In genomic region chr4:63389887-63390528, GRCm38 (mm10) we compare ENCODE assay signal across 12 mouse cellular contexts. TPM values are rescaled to one million over a fixed set of nuclear protein-coding genes. Genes with fewer than 3 reads are reported as not detected.
DNase-seq lines count a peak whose midpoint lies in the region; ATAC-seq and TF ChIP-seq lines count a peak whose summit lies in the region.
"Had no signal": no experiment of that assay in that cellular context is flagged by ENCODE, and none has a peak within 500 bp of the region (broad histone marks: within the 10 kb centered on the region; RNA-seq: fewer than 3 reads in every experiment).

No protein-coding gene starts in this region.

- ATAC-seq in hindbrain, embryonic 11.5 days (ENCODE audit: low FRiP score), result peak; percentile 68
- peak; percentile 56 for ATAC-seq in megakaryocyte progenitor cell, adult 5-6 weeks (replicated peaks; ENCODE audit: poor library complexity)

- DNase-seq in A20 (ENCODE audit: low read depth, low spot score), result peak; percentile 55
- DNase-seq in brain, embryonic 14.5 days (ENCODE audit: low read depth), result peak; percentile 83
- DNase-seq in hindbrain, embryonic 11.5 days (ENCODE audit: low spot score), result no peak
- DNase-seq in kidney, postnatal 4 days, result no peak
- DNase-seq in left cerebral cortex, adult 9 months (ENCODE audit: low spot score in 2 of 2), result no peak
- DNase-seq in ovary, postnatal 36 days (ENCODE audit: low spot score), result no peak
- DNase-seq in gastrocnemius, adult 2 months, result no peak
- DNase-seq: adrenal gland, adult 2 months had no signal

- no peak overlapping the region for H3K4me3 ChIP-seq in hindbrain, embryonic 11.5 days (ENCODE audit: low read depth, low read length)
- H3K4me3 ChIP-seq in gastrocnemius, adult 2 months, result no peak overlapping the region

- no peaks in the 10 kb centered on the region for H3K27me3 ChIP-seq in hindbrain, embryonic 11.5 days (ENCODE audit: control insufficient read depth, insufficient read depth, low read length)

- WGBS in hindbrain, embryonic 11.5 days, result 61% methylated on average over 11 of the region's 11 CpGs

- H3K9ac ChIP-seq in hindbrain, embryonic 11.5 days (ENCODE audit: low read depth, low read length), result no peak overlapping the region

- no peak for TF ChIP-seq CTCF in brain, embryonic 14.5 days (IDR thresholded peaks at IDR 0.05; ENCODE audit: borderline replicate concordance, extremely low read depth, insufficient read depth, insufficient read length)
- no peak for TF ChIP-seq CTCF in gastrocnemius, adult 2 months (IDR thresholded peaks at IDR 0.05)

- no peak overlapping the region for H3K4me2 ChIP-seq in hindbrain, embryonic 11.5 days (replicated peaks; ENCODE audit: low read depth, low read length)

- H3K4me1 ChIP-seq in hindbrain, embryonic 11.5 days (replicated peaks; ENCODE audit: control insufficient read depth, insufficient read depth, low read length), result peaks cover 10% of the 10 kb centered on the region

- peak overlapping the region; percentile 54 for H3K27ac ChIP-seq in hindbrain, embryonic 11.5 days (ENCODE audit: low read depth, low read length)
- H3K27ac ChIP-seq in gastrocnemius, adult 2 months, result no peak overlapping the region

- intact Hi-C loops in gastrocnemius, adult 2 months (cut with DNase I), result no loop called here

- TF ChIP-seq POLR2A in brain, embryonic 14.5 days (IDR thresholded peaks at IDR 0.05; ENCODE audit: borderline replicate concordance, extremely low read depth, insufficient read depth, insufficient read length, poor library complexity, severe bottlenecking), result no peak

- no peaks in the 10 kb centered on the region for H3K36me3 ChIP-seq in hindbrain, embryonic 11.5 days (ENCODE audit: control insufficient read depth, insufficient read depth, low read length)
- H3K36me3 ChIP-seq: G1E had no signal

- H3K9me3 ChIP-seq in hindbrain, embryonic 11.5 days (ENCODE audit: control insufficient read depth, low read length), result no peaks in the 10 kb centered on the region

RNA-seq across cellular contexts. Expression of gene Akna, which starts 13.1 kb away (rescaled TPM):
- 7.7 and 9.1 TPM in 2 replicates for polyA plus RNA-seq in brain, embryonic 14.5 days (2012; rRNA removed)
- 5.7 and 6.1 TPM in 2 replicates for polyA plus RNA-seq in hindbrain, embryonic 11.5 days (2014; fragmentation: Nextera tagmentation; extraction: Ambion mirVana)
- total RNA-seq in megakaryocyte progenitor cell, adult 5-6 weeks (2015), result 20.9 and 26.7 TPM in 2 replicates
- total RNA-seq in megakaryocyte progenitor cell, adult 5-6 weeks (2017), result 11.8 and 13.7 TPM in 2 replicates
- 1 to 10 TPM in 1 of 2 experiments, under 1 TPM in 1; 0.97 to 1.8 TPM for total RNA-seq in gastrocnemius, adult 2 months (2021)

RNA-seq across cellular contexts. Expression of gene Orm2, which starts 27.8 kb away (rescaled TPM):
- polyA plus RNA-seq in brain, embryonic 14.5 days (2012; rRNA removed), result not detected in 2 replicates
- polyA plus RNA-seq in hindbrain, embryonic 11.5 days (2014; fragmentation: Nextera tagmentation; extraction: Ambion mirVana), result not detected in 2 replicates
- total RNA-seq in megakaryocyte progenitor cell, adult 5-6 weeks (2015), result not detected in 2 replicates
- total RNA-seq in megakaryocyte progenitor cell, adult 5-6 weeks (2017), result not detected in 2 replicates
- not detected for total RNA-seq in gastrocnemius, adult 2 months (2021)
- total RNA-seq: G1E; hematopoietic stem cell, adult 5-6 weeks; layer of hippocampus, postnatal 10 days had no signal
- polyA plus RNA-seq: G1E had no signal

RNA-seq across cellular contexts. Expression of gene Orm3, which starts 34.0 kb away (rescaled TPM):
- not detected in 2 replicates for polyA plus RNA-seq in brain, embryonic 14.5 days (2012; rRNA removed)
- not detected in 2 replicates for polyA plus RNA-seq in hindbrain, embryonic 11.5 days (2014; fragmentation: Nextera tagmentation; extraction: Ambion mirVana)
- not detected in 2 replicates for total RNA-seq in megakaryocyte progenitor cell, adult 5-6 weeks (2015)
- total RNA-seq in megakaryocyte progenitor cell, adult 5-6 weeks (2017), result not detected in 2 replicates
- total RNA-seq in gastrocnemius, adult 2 months (2021), result not detected
- total RNA-seq: G1E; hematopoietic stem cell, adult 5-6 weeks; layer of hippocampus, postnatal 10 days had no signal
- polyA plus RNA-seq: G1E had no signal

RNA-seq across cellular contexts. Expression of gene Orm1, which starts 45.6 kb away (rescaled TPM):
- polyA plus RNA-seq in brain, embryonic 14.5 days (2012; rRNA removed), result not detected in 2 replicates
- not detected in 2 replicates for polyA plus RNA-seq in hindbrain, embryonic 11.5 days (2014; fragmentation: Nextera tagmentation; extraction: Ambion mirVana)
- 1.5 and 4.2 TPM in 2 replicates for total RNA-seq in megakaryocyte progenitor cell, adult 5-6 weeks (2015)
- total RNA-seq in megakaryocyte progenitor cell, adult 5-6 weeks (2017), result 4.7 and 6.6 TPM in 2 replicates
- 1 to 10 TPM in 1 of 2 experiments, not detected in 1; 1.3 TPM for total RNA-seq in gastrocnemius, adult 2 months (2021)
- total RNA-seq: G1E; layer of hippocampus, postnatal 10 days had no signal
- polyA plus RNA-seq: G1E had no signal

Comparison
In these comparisons a context has a peak if more than half of its experiments do, and no peak if none do; other contexts are left out.
1. DNase-seq: peak in A20 (single experiment) and brain, embryonic 14.5 days (single experiment); none in hindbrain, embryonic 11.5 days (single experiment), kidney, postnatal 4 days (0 of 2), left cerebral cortex, adult 9 months (0 of 2), ovary, postnatal 36 days (single experiment) and gastrocnemius, adult 2 months (single experiment).
2. RNA of gene Akna, which starts 13.1 kb away (total RNA-seq): 11.8 to 26.7 TPM in megakaryocyte progenitor cell, adult 5-6 weeks; 0.97 to 1.8 TPM in gastrocnemius, adult 2 months; every median in the first group is over 4 times any median in the second.